Mouse (Mus musculus): ENCODE results near the gene Ascc1.
A peak's percentile ranks its signal among the peaks of the same experiment; 100 is the strongest.
"Not testable (repeated sequence)": the region's sequence is repeated elsewhere in the genome, so short reads cannot be mapped to it uniquely, and the experiment has no call there.

The Ascc1 gene

DNA sequence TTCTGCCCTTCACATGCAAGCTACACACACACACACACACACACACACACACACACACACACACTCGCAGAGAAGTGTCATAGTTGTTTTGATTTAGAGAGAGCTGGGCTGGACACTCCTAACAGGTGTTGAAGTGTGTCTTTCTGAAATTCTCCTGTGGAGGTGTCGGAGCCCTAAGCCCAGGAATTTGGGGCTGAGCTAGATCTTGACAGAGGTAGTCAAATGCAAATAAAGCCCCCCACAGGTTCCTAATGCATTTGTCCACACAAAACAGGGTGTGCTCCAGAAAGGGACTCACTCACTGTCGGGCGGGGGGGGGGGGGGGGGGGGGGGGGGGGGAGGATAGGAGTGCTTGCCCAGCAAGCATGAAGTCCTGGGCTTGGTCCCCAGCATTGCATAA lies 25.5 kb upstream of the Ascc1 start:
- DNase-seq (ENCODE audit: low spot score in 2 of 2) = no peak

- no peak for DNase-seq (ENCODE audit: low spot score in 2 of 2)
Observed at GRCm38 (mm10) chr10:59977715-59978343, 24.8 kb upstream of the Ascc1 start.

DNA sequence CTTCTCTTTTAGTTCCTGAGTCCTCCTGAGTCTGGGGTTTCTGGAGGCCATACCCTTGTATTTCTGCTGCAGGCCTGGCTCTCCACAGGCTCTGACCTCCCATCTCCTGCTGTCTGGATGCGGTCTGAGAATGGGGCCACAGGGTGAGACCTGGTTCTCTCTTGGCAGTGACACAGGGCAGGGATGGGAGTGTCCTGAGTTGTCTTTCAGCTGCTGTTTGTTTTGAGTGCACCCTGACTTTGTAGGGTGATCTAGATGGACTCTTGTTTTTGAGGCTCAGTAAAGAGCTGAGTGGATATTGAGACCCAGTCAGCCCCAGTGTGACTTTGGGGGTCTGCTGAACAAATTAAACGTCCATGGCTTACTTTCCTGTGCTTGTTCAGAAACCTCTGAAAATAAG lies 24.2 kb upstream of the Ascc1 start:
- no peak for DNase-seq (ENCODE audit: low spot score in 2 of 2)

DNA sequence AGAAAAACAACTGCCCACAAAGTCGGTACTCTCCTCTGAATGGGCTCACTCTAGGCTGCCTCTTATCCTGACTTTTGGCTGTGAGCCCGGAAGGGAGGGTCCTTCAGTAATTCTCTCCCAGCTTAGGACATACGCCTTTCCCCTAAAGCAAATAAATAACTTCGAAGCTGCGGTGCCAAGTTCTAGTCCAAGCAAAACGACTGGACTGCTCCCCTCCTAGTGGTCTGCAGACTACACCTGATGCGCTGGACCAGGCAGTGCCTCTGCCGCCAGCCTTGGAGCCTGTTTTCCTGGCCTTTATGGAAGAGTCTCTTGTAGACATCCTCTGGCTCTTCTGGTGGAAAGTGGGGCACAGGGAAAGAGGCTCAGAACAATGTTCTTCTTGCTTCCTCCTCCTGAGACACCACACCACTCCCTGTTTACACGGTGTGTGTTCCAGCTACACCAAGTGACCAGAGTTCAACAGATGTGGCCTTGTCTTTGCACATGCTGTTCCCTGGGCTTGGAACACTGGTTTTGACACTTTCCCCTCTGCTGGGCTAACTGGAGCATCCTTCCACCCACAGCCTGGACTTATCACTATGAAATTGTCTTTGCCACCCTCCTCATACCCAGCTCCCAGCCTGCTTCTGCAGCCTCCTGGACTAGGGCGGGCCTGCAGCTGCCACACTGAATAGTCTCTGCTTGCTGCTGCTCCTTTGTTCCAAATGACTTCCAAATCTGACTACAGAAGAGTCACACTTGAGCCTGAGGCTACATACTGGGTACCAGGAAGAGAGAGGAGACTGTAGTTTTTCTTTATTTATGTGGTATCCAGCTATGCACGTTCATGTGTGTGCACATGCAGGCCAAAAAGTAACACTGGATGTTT lies 23.5 kb upstream of the Ascc1 start:
- DNase-seq (ENCODE audit: low spot score in 2 of 2) = peak in 1 of 2 experiments; percentile 65

DNA sequence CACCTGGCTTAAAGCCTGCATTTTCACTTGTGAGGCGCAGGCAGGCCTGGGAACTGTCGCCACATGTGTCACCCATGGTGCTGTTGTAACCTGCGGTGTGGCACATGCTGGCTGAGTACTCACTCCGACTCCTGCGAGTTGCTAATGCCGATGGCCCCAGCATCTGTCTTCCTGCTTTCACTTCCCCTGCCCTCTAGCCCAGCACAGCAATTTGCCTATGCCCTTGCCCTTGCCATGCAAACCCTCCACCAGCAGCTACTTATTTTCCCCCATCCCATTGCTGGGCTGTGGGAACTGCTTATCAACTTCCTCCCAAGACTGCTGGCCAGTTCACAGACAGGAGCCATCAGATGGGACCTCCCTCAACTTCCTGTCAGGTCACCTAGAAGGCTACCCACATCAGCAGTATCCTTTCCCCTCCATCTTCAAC lies 21.8 kb upstream of the Ascc1 start:
- DNase-seq (ENCODE audit: low spot score in 2 of 2) = peak in 1 of 2 experiments; percentile 74

DNA sequence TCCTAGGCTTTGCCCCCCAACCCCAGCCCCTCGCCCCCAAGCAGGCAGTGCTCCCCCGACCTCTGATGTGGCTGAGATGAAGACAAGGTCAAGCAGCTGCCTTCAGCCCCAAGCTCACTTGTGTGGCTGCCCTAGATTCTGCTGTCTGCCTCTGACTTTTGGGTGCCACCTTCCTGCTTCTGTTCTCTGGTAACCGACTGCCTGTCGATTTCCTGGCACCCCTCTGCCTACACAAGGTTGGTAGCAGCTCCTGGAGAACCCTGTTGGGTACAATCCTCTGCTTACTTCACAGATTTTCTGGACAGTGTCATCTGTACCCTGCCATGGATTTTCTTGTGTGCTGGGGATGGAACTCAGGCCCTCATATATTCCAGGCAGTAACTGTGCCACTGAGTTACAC lies 21.3 kb upstream of the Ascc1 start:
- no peak for DNase-seq (ENCODE audit: low spot score in 2 of 2)

DNA sequence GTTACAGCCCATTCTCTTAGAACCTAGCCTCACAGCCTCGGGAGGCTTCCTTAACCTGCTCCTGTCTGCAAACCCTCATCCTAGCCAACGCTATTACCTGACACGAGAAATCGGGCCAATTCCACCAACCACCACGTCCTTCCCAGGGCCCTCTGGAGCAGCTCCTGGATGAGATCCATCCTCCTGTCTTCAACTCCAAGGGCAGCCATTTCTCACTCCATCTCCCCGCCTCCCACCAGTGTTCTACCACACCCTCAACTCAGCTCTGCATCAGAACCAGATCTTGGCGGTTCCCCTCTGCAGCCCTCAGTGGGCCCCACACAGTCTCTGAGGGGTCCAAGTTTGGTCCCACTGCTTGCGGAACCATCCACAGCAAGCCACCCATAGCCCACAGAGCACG lies 20.8 kb upstream of the Ascc1 start:
- DNase-seq (ENCODE audit: low spot score in 2 of 2) = no peak

- DNase-seq (ENCODE audit: low spot score in 2 of 2) = no peak
Observed at GRCm38 (mm10) chr10:59982379-59982873, 20.2 kb upstream of the Ascc1 start.

DNA sequence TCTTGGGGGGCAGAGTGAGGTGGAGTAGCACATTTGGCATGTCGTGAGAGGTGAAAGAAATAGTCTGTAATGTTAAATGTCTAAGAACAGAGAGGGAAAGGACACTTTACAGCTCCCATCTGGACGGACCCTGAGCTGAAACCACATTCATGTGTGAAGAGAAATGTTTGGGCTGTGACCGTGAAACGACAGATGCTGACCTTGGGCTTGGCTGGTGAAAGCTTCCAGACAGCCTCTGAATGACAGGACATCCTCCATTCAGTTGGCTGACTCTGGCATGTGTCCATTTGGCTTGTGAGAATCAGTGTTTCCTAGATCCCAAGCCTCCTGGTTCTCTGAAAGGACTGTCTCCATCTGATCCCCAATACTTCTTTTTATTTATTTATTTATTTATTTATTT lies 14.6 kb upstream of the Ascc1 start:
- no peak for DNase-seq (ENCODE audit: low spot score in 2 of 2)

GRCm38 (mm10) chr10:59990393-59990792 lies 12.2 kb upstream of the Ascc1 start:
- DNase-seq (ENCODE audit: low spot score in 2 of 2) = no peak

GRCm38 (mm10) chr10:59991262-59991880 lies 11.2 kb upstream of the Ascc1 start:
- DNase-seq (ENCODE audit: low spot score in 2 of 2) = no peak

DNA sequence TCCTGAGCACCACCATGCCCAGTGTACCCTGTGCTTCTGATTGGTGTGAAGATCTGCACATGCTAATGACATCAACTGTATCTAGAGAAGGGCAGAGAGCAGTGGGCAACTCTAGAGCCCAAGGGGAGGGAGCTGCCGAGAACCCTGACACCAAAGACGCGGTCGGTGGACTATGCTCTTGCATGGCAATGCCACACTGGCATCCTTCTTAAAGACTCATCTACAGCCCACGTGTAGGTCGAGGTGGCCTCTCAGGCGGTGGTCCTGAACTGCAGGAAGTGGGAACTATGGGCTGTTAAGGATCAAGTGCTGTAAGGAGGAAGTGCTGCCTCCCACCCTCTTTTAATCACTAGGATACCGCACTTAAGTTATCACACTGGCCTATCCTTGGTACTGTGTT lies 10.6 kb upstream of the Ascc1 start:
- no peak for DNase-seq (ENCODE audit: low spot score in 2 of 2)

DNA sequence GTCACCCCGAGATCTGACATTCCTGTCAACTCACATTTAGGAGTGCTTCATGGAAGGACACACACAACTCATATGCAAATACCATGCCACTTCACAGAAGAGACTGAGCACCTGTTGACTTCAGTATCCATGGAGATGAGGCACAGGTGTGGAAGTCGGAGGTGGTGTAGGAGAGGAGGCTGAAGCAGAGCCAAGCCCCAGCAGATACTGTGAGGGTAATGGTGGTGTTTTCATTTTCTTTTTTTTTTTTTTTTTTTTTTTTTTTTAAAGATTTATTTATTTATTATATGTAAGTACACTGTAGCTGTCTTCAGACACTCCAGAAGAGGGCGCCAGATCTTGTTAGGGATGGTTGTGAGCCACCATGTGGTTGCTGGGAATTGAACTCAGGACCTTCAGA lies 8.8 kb upstream of the Ascc1 start:
- DNase-seq (ENCODE audit: low spot score in 2 of 2) = not testable (repeated sequence)

- no peak for DNase-seq (ENCODE audit: low spot score in 2 of 2)
Observed at GRCm38 (mm10) chr10:59995889-59996288, 6.7 kb upstream of the Ascc1 start.

GRCm38 (mm10) chr10:59997591-59997990 lies 5.0 kb upstream of the Ascc1 start:
- peak; percentile 64 to 65 for DNase-seq (ENCODE audit: low spot score in 2 of 2)

DNA sequence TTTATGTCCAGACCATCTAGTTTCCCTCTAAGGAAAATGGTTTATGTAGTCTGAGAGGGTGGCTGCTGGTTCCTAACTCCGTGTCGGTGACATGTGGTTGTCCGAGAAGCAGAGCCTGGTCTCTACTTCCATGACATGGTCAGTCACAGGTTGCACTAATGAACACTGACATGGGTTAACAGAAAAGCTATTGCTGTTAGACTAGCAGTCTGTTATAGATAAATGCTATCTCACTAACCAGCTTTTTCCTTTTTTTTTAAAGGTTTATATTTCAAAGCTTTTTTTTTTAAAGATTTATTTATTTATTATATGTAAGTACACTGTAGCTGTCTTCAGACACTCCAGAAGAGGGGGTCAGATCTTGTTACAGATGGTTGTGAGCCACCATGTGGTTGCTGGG lies 3.5 kb upstream of the Ascc1 start:
- DNase-seq (ENCODE audit: low spot score in 2 of 2) = no peak

DNA sequence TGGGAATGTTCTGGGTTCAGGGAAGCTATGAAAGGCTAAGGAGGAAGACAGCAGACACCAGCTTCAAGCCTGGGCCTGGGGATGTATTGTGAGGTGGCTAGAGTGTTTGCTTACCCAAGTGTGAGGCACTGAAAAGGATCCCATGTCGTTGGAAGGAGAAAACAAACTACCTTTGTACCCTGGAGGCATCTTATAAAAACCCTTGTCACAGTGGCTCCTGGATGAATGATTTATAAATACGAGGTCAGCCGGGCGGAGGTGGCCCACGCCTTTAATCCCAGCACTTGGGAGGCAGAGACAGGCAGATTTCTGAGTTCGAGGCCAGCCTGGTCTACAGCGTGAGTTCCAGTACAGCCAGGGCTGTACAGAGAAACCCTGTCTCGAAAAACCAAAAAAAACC lies 942 bp upstream of the Ascc1 start:
- DNase-seq (ENCODE audit: low spot score in 2 of 2) = not testable (repeated sequence)

DNA sequence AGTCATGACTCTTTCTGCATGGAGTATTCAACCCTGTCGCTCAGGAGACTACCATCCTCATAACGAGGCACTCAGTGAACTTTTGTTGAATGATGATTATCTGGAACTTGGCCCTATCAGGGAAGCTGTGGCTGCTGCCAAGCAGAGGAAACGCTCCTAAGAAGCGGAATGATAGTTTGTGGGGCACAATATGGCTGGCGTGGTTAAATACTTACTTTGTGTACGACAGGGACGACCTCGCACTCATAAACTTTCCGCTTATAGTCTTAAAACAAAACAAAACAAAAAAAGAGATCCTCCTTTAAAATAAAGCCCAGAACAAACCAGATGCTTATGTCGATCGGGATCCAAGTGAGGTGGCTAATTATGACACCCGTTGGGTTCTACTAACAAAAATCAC lies 402 bp upstream of the Ascc1 start:
- peak in 1 of 2 experiments; percentile 32 for DNase-seq (ENCODE audit: low spot score in 2 of 2)

DNA sequence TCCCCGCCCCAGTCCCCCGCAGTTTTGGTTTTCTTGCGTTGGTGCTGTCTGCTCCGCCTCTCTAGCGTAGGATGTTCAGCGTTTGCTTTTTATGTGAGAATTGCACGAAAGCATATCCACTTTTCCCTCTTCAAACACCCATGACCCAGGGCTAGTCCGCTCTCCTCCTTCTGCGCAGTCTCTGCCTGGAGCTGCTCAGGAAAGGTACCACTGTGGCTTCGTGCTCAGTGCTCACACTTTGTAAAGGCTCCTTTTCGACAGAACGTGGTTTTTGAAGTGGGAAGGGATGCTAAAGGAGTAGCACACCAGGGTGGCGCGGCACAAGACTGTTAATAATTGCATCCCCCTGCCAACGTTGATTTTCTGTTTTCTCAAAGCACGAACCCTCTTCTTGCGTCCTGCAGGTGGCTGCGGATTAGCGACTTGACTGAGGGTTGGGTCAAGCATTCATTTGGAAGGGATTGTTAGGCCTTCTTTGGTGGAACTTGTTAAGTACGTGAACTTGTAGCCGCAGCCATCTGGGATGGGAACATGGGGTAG lies 678 bp downstream of the Ascc1 start:
- DNase-seq (ENCODE audit: low spot score in 2 of 2) = no peak

GRCm38 (mm10) chr10:60003847-60004246 lies 1.2 kb downstream of the Ascc1 start:
- DNase-seq (ENCODE audit: low spot score in 2 of 2) = no peak

GRCm38 (mm10) chr10:60005264-60005663 lies 2.7 kb downstream of the Ascc1 start:
- peak; percentile 48 to 75 for DNase-seq (ENCODE audit: low spot score in 2 of 2)

DNA sequence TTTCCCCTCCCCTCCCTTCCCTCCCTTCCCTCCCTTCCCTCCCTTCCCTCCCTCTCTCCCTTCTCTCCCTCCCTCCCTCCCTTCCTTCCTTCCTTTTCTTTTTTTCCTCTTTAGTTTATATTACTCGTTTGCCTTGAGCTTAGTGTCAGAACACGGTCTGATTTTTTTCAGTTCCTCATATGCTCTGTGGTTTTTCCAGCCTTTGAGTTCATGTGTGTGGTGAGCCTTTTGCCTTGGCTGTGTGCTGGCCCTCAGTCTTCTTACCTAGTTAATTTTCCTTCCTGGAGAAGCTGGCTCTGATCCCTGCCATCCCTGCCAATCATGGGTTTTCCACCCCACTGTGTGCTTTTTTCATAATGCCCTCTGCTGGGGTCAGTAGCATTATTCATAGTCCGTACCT lies 6.5 kb downstream of the Ascc1 start:
- no peak for DNase-seq (ENCODE audit: low spot score in 2 of 2)

Measured in spleen, postnatal 10 days (tissue).